Mouse (Mus musculus): ENCODE results near the gene Palm2. TPM values are rescaled to one million over a fixed set of nuclear protein-coding genes. Genes with fewer than 3 reads are reported as not detected.

Gene Palm2
- polyA plus RNA-seq, 1 experiment from 2014 or later, result 29.0 TPM

DNA sequence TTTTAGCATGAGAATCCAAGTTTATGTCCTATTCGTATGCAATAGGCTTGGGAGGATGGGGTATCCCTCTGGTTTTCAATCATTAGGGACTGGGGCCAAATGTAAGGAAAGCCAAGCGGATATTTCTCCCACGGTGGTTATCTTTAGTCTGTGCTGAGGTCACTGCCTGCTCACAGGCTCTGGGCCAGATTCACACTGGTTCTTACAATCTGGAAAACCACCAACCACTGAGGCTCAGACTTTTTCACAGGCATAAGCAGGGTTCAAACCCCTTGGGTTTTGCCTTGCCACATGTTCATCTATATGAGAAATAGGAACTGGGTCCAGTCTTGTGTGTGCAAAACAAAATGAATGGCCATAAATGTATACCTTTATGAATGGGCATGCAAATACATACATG is 90.4 kb downstream of the Palm2 start:
- no peak overlapping the region for H3K4me2 ChIP-seq
- H3K9ac ChIP-seq (ENCODE audit: low read depth, low read length), result no peak overlapping the region
- no peaks in the 10 kb centered on the region for H3K9me3 ChIP-seq (replicated peaks; ENCODE audit: control insufficient read depth, low read length)
- no peak overlapping the region for H3K4me3 ChIP-seq (ENCODE audit: low read depth, low read length)
- no peak overlapping the region for H3K27ac ChIP-seq (ENCODE audit: low read depth, low read length)
- no peaks in the 10 kb centered on the region for H3K27me3 ChIP-seq (ENCODE audit: control insufficient read depth, insufficient read depth, low read length)
- 62% methylated on average over 3 of the region's 3 CpGs for WGBS (ENCODE audit: insufficient replicate concordance)
- H3K4me1 ChIP-seq (ENCODE audit: control insufficient read depth, insufficient read depth, low read length), result no peaks in the 10 kb centered on the region; the same call in 1 of the 2 replicates
- no peak for ATAC-seq (replicated peaks; ENCODE audit: insufficient number of reproducible peaks, low FRiP score, low TSS enrichment)
- no peaks in the 10 kb centered on the region for H3K36me3 ChIP-seq (ENCODE audit: control insufficient read depth, insufficient read depth, low read length)

DNA sequence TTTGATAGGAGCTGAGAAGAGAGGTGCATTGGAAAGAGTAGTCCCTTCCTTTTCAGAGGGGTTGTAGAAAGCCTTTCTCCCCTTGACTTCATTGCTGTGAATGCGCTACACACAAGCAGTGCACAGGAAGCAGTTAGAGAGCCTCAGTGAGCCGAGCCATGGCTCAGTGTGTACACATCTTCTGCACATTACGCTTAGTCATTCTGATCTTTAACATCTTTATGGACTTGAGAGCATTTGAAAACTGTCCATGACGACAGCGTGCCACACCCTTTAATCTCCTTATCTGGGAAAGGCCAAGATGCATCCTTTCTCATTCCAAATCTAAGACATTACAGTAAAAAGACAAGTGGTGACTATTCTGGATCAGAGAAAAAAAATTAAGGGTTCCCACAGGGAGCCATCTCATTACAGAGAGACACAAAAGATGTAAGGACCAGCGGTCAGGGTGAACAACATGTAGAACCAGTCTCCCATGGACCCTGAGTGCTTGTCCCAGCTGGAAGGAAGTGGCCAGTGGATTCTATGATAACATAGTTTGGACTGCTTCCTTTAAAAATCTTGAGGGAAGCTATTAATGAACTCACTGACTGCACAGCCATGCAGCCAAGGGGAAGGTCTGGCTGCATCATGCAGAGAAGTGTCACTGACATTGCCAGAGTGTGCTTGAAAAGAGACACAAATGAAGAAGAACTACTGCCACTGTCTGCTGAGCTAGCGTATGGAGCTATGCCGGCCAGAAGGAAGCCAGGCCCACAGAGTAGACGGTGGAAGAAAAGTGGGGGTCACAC is 91.4 kb downstream of the Palm2 start:
- ATAC-seq (replicated peaks; ENCODE audit: insufficient number of reproducible peaks, low FRiP score, low TSS enrichment), result no peak
- H3K4me1 ChIP-seq (ENCODE audit: control insufficient read depth, insufficient read depth, low read length), result no peaks in the 10 kb centered on the region; the same call in 1 of the 2 replicates
- H3K4me3 ChIP-seq (ENCODE audit: low read depth, low read length), result no peak overlapping the region
- H3K4me2 ChIP-seq, result no peak overlapping the region
- H3K9me3 ChIP-seq (replicated peaks; ENCODE audit: control insufficient read depth, low read length), result no peaks in the 10 kb centered on the region
- no peaks in the 10 kb centered on the region for H3K27me3 ChIP-seq (ENCODE audit: control insufficient read depth, insufficient read depth, low read length)
- no peak overlapping the region for H3K27ac ChIP-seq (ENCODE audit: low read depth, low read length)
- 70% methylated on average over 9 of the region's 9 CpGs for WGBS (ENCODE audit: insufficient replicate concordance)
- H3K9ac ChIP-seq (ENCODE audit: low read depth, low read length), result no peak overlapping the region
- H3K36me3 ChIP-seq (ENCODE audit: control insufficient read depth, insufficient read depth, low read length), result no peaks in the 10 kb centered on the region

DNA sequence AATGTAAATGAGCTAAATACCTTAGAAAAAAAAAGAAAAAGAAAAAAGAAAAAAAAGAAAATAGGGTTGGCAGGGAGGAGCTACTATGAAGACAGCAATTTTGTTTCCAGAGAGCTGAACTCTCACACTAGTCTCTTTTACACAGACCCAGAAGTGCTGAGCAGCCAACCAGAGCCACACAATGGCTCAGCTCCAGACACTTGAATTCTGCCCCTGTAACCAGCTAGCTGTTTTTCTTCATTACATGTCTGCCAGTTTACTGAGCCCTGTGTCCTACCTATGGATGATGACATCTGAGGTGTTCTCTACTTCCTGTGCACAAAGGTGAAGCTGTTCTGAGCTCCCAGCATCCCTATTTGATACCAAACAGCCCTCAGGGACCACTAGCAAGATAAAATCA is 94.2 kb downstream of the Palm2 start:
- Histone ChIP-seq H3K4me3 (ENCODE audit: low read depth, low read length) (no peak overlapping the region), H3K36me3 (ENCODE audit: control insufficient read depth, insufficient read depth, low read length) (no peaks in the 10 kb centered on the region)

DNA sequence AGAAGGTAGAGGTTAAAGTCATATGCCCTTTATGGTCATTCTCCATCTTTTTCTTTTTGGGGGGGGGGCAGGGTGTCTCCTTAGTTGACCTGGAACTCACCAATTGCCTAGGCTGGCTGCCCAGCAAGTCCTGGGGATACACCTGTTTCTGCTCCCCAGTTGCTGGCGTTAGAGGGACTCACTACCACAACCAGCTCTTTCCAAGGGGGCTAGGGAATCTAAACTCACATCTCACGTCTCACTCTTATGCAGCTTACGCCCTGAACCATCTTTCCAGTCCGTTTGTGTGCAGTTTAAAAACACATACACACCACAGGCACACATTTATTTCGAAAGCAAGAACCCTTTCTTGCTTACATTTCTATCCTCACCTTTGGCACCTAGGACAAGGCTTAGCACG is 99.6 kb downstream of the Palm2 start:
- Histone ChIP-seq H3K27ac (ENCODE audit: low read depth, low read length) (no peak overlapping the region), H3K9ac (ENCODE audit: low read depth, low read length) (no peak overlapping the region), H3K9me3 (replicated peaks; ENCODE audit: control insufficient read depth, low read length) (no peaks in the 10 kb centered on the region), H3K4me3 (ENCODE audit: low read depth, low read length) (no peak overlapping the region), H3K4me2 (no peak overlapping the region), H3K36me3 (ENCODE audit: control insufficient read depth, insufficient read depth, low read length) (no peaks in the 10 kb centered on the region), H3K4me1 (ENCODE audit: control insufficient read depth, insufficient read depth, low read length) (peaks cover 20% of the 10 kb centered on the region), H3K27me3 (ENCODE audit: control insufficient read depth, insufficient read depth, low read length) (no peaks in the 10 kb centered on the region)
- ATAC-seq (replicated peaks; ENCODE audit: insufficient number of reproducible peaks, low FRiP score, low TSS enrichment), result no peak
- 72% methylated on average over 6 of the region's 6 CpGs for WGBS (ENCODE audit: insufficient replicate concordance)

More for the DNA sequence above, 94.2 kb downstream of the Palm2 start:
- no peak overlapping the region for H3K9ac ChIP-seq (ENCODE audit: low read depth, low read length)
- H3K9me3 ChIP-seq (replicated peaks; ENCODE audit: control insufficient read depth, low read length), result no peaks in the 10 kb centered on the region
- no peak for ATAC-seq (replicated peaks; ENCODE audit: insufficient number of reproducible peaks, low FRiP score, low TSS enrichment)
- H3K27ac ChIP-seq (ENCODE audit: low read depth, low read length), result no peak overlapping the region
- H3K4me2 ChIP-seq, result no peak overlapping the region
- H3K27me3 ChIP-seq (ENCODE audit: control insufficient read depth, insufficient read depth, low read length), result no peaks in the 10 kb centered on the region
- H3K4me1 ChIP-seq (ENCODE audit: control insufficient read depth, insufficient read depth, low read length), result no peaks in the 10 kb centered on the region; the same call in 1 of the 2 replicates

DNA sequence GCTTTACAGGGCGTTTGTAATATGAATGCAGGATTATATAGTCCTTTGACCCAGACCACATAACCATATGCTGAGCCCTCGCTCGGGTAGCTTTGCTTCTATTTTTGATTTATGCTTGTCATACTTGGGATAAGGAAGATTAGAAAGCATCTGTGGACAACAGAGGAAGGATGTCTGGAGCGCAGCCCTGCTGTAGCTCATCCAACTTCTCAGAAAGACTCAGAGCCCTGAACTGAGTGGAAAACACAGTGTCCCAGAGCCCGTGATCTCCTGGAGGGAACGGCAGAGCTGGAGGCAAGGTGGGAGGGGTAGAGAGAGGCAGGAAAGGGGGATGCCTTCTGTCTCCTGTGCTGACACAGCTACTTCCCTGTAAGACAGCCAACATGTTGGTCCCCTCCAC is 100.2 kb downstream of the Palm2 start:
- Histone ChIP-seq H3K9ac (ENCODE audit: low read depth, low read length) (peak overlapping the region; percentile 40; the same call in 1 of the 2 replicates), H3K4me1 (ENCODE audit: control insufficient read depth, insufficient read depth, low read length) (peaks cover 25% of the 10 kb centered on the region), H3K27ac (ENCODE audit: low read depth, low read length) (no peak overlapping the region), H3K27me3 (ENCODE audit: control insufficient read depth, insufficient read depth, low read length) (no peaks in the 10 kb centered on the region), H3K4me2 (no peak overlapping the region), H3K9me3 (replicated peaks; ENCODE audit: control insufficient read depth, low read length) (no peaks in the 10 kb centered on the region), H3K4me3 (ENCODE audit: low read depth, low read length) (no peak overlapping the region), H3K36me3 (ENCODE audit: control insufficient read depth, insufficient read depth, low read length) (no peaks in the 10 kb centered on the region)
- WGBS (ENCODE audit: insufficient replicate concordance), result 43% methylated on average over 6 of the region's 6 CpGs
- ATAC-seq (replicated peaks; ENCODE audit: insufficient number of reproducible peaks, low FRiP score, low TSS enrichment), result no peak

DNA sequence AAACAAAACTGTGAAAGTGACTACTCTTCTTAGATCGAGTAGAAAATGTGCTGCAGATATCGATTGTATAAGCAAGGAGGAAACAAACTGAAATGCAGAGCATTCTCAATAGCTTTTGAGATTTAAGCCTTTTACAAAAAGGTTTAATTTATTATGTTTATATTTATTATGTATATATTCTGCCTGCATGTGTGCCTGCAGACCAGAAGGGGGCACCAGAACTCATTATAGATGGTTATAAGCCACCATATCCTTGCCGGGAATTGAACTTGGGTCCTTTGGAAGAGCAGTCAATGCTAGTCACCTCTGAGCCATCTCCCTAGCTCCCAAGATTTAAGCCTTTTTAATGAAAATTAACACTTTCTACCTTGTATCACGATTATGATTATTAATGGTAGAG is 101.0 kb downstream of the Palm2 start:
- H3K27ac ChIP-seq (ENCODE audit: low read depth, low read length), result no peak overlapping the region
- no peak overlapping the region for H3K4me3 ChIP-seq (ENCODE audit: low read depth, low read length)
- no peaks in the 10 kb centered on the region for H3K27me3 ChIP-seq (ENCODE audit: control insufficient read depth, insufficient read depth, low read length)
- no peak for ATAC-seq (replicated peaks; ENCODE audit: insufficient number of reproducible peaks, low FRiP score, low TSS enrichment)
- no peaks in the 10 kb centered on the region for H3K9me3 ChIP-seq (replicated peaks; ENCODE audit: control insufficient read depth, low read length)
- no peak overlapping the region for H3K4me2 ChIP-seq
- H3K9ac ChIP-seq (ENCODE audit: low read depth, low read length), result no peak overlapping the region
- H3K4me1 ChIP-seq (ENCODE audit: control insufficient read depth, insufficient read depth, low read length), result peaks cover 26% of the 10 kb centered on the region
- 79% methylated on average over 4 of the region's 4 CpGs for WGBS (ENCODE audit: insufficient replicate concordance)
- H3K36me3 ChIP-seq (ENCODE audit: control insufficient read depth, insufficient read depth, low read length), result no peaks in the 10 kb centered on the region

DNA sequence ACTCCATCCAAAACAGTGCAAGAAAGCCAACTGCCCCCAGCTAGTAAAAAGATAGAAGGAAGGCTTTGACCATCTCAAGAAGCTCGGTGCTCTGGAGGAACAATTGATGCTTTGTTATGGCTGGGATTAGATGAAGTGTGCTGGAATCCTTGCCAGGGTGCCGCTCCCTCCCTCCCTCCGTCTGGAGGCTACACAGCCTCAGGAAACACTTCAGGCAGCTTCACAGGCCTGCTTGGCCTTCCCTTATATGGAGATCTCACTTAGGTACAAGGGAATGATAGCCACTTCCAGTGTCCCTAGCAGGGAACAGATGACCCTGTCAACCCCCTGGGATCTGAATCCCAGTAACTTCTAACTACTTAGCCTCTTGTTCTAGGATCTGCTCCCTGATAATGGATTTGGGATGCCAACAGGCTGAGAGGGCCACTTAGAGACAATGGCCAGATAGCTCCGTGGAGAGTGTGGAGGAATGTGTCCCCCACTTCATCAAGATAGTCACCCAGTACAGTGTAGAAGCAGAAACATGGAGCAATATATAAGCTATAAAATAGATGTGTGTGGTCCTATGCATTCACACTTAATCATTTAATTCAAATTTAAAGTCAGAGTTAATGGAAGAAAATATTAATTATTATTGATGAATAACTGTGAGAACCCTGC is 104.1 kb downstream of the Palm2 start:
- WGBS (ENCODE audit: insufficient replicate concordance), result 9% methylated on average over 4 of the region's 4 CpGs
- Histone ChIP-seq H3K36me3 (ENCODE audit: control insufficient read depth, insufficient read depth, low read length) (no peaks in the 10 kb centered on the region), H3K27ac (ENCODE audit: low read depth, low read length) (peak overlapping the region; percentile 79), H3K9ac (ENCODE audit: low read depth, low read length) (no peak overlapping the region), H3K9me3 (replicated peaks; ENCODE audit: control insufficient read depth, low read length) (no peaks in the 10 kb centered on the region), H3K4me3 (ENCODE audit: low read depth, low read length) (no peak overlapping the region), H3K4me2 (no peak overlapping the region), H3K4me1 (ENCODE audit: control insufficient read depth, insufficient read depth, low read length) (peaks cover 26% of the 10 kb centered on the region), H3K27me3 (ENCODE audit: control insufficient read depth, insufficient read depth, low read length) (no peaks in the 10 kb centered on the region)
- ATAC-seq (replicated peaks; ENCODE audit: insufficient number of reproducible peaks, low FRiP score, low TSS enrichment), result peak; percentile 74

DNA sequence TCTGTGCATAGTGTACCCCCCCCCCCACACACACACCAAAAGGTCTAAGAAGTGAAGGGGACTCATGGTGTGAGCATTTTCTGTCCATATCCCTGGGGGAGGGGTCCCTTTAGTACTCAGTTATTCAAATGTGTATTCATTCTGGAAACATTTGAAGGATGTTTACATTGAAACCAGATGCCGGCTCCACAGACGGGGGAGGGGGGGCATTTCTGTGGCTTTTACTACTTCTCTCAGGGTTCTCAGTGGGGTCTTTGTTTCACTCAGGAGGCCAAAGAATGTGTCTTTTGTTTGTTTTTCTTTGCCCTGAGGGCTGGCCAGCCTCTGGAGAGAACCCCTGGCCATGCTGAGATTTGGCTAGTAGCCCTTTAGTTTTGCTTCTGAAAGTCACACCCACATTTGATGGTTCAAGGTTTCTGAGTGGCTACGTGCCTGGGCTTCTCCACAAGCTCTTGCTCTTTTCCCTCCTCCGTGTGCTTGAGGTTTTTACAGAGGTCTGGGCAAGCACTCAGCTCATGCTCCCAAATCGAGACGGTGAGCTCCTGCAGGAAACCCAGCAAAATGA is 109.7 kb downstream of the Palm2 start:
- Histone ChIP-seq H3K27ac (ENCODE audit: low read depth, low read length) (peak overlapping the region; percentile 65), H3K4me2 (no peak overlapping the region), H3K36me3 (ENCODE audit: control insufficient read depth, insufficient read depth, low read length) (no peaks in the 10 kb centered on the region), H3K27me3 (ENCODE audit: control insufficient read depth, insufficient read depth, low read length) (no peaks in the 10 kb centered on the region), H3K4me3 (ENCODE audit: low read depth, low read length) (no peak overlapping the region), H3K9me3 (replicated peaks; ENCODE audit: control insufficient read depth, low read length) (no peaks in the 10 kb centered on the region), H3K9ac (ENCODE audit: low read depth, low read length) (no peak overlapping the region), H3K4me1 (ENCODE audit: control insufficient read depth, insufficient read depth, low read length) (peaks cover 13% of the 10 kb centered on the region)
- ATAC-seq (replicated peaks; ENCODE audit: insufficient number of reproducible peaks, low FRiP score, low TSS enrichment), result no peak
- WGBS (ENCODE audit: insufficient replicate concordance), result 13% methylated on average over 6 of the region's 6 CpGs
